Mouse (Mus musculus) B cell, adult (primary cell): ENCODE measurements around the gene Hps3. TPM values are rescaled to one million over a fixed set of nuclear protein-coding genes. Genes with fewer than 3 reads are reported as not detected.

Experiments used
- total RNA-seq: library from RNA; stranded (reverse); gene quantifications from 4 replicates; pipeline ENCODE4 v1.2.4, GENCODE M21; 2023; ENCODE audit not compliant: inconsistent age

Hps3 gene
- 127 to 139 TPM (median 135 TPM) in 4 replicates for total RNA-seq

GRCm38 (mm10) chr3:20034719-20035404 is at the start of gene Hps3:
Gene Hps3, minus strand, starts transcription at chr3:20035315.

GRCm38 (mm10) chr3:20057306-20058196 is 22.4 kb upstream of the Hps3 start, which contains the start of gene Hltf:
Gene Hltf, plus strand, starts transcription at chr3:20057811.

GRCm38 (mm10) chr3:19956885-19957284 is 78.2 kb downstream of the Hps3 start, which contains the start of gene Cp:
Gene Cp, plus strand, starts transcription at chr3:19957054.

Other genes starting within 250 kb of the Hps3 start
- gene Cp, start 78.3 kb downstream of the Hps3 start, total RNA-seq, result not detected in 4 replicates
- 58.0 to 71.0 TPM (median 62.8 TPM) in 4 replicates for gene Hltf, start 22.5 kb upstream of the Hps3 start, total RNA-seq
- gene Gyg, start 120.0 kb upstream of the Hps3 start, total RNA-seq, result 19.7 to 25.8 TPM (median 23.8 TPM) in 4 replicates
- 0.58 TPM in 1 of 4 replicates, not detected in the others for gene Cpa3, start 206.9 kb upstream of the Hps3 start, total RNA-seq
- 0.35 to 0.84 TPM in 2 of 4 replicates, not detected in the others for gene Cpb1, start 240.4 kb upstream of the Hps3 start, total RNA-seq